Mouse (Mus musculus) myocyte (in vitro differentiated cells): ENCODE results near the gene Ccdc61. TPM values are rescaled to one million over a fixed set of nuclear protein-coding genes. Genes with fewer than 3 reads are reported as not detected.

ENCODE experiments used
- H3K27me3 ChIP-seq: one replicate; pipeline ENCODE4 v1.6.1; 2011; ENCODE audit not compliant: control insufficient read depth, insufficient read depth, insufficient read length
- H3K36me3 ChIP-seq: one replicate; pipeline ENCODE4 v1.6.1; 2011; ENCODE audit not compliant: control insufficient read depth, insufficient read depth
- H3K4me2 ChIP-seq: one replicate; pipeline ENCODE4 v1.6.1; 2011; ENCODE audit warnings: low read depth, control low read depth
- H3K4me3 ChIP-seq: one replicate; pipeline ENCODE4 v1.5.1; 2011; ENCODE audit warnings: mild to moderate bottlenecking, control low read depth, moderate library complexity
- H3K79me2 ChIP-seq: one replicate; pipeline ENCODE4 v1.6.1; 2011; ENCODE audit not compliant: control insufficient read depth, insufficient read depth
- H3ac ChIP-seq: one replicate; pipeline ENCODE4 v1.6.1; 2011; ENCODE audit not compliant: control insufficient read depth, insufficient read length
- CEBPB ChIP-seq: IDR thresholded peaks from 2 replicates; pipeline ENCODE4 v1.6.1; 2011; ENCODE audit warnings: mild to moderate bottlenecking, moderate library complexity; ENCODE audit not compliant: poor library complexity, insufficient read depth, severe bottlenecking
- E2F4 ChIP-seq: IDR thresholded peaks from one replicate; pipeline ENCODE4 v1.6.1; 2011; ENCODE audit warnings: mild to moderate bottlenecking, control low read depth, moderate library complexity; ENCODE audit not compliant: insufficient read depth
- MAX ChIP-seq: IDR thresholded peaks from one replicate; pipeline ENCODE4 v1.6.1; 2011; ENCODE audit warnings: low read depth, mild to moderate bottlenecking, control low read depth
- MYOD1 ChIP-seq, 3 experiments: IDR thresholded peaks; one replicate each; pipeline ENCODE4 v1.6.1; 2011; ENCODE audit warnings: control low read depth in 2 of 3, low read depth in 2 of 3, mild to moderate bottlenecking in 2 of 3, moderate library complexity in 1 of 3; ENCODE audit not compliant: insufficient read length in 2 of 3, control insufficient read depth in 1 of 3
- MYOG ChIP-seq, 3 experiments: IDR thresholded peaks; one replicate each; pipeline ENCODE4 v1.6.1; 2011; ENCODE audit warnings: control low read depth in 2 of 3, low read depth in 2 of 3, mild to moderate bottlenecking in 2 of 3; ENCODE audit not compliant: insufficient read length in 2 of 3, control insufficient read depth in 1 of 3, insufficient read depth in 1 of 3
- POLR2A ChIP-seq: IDR thresholded peaks from one replicate; pipeline ENCODE4 v1.6.1; 2011; ENCODE audit warnings: low read depth, mild to moderate bottlenecking, control low read depth, moderate library complexity; ENCODE audit not compliant: insufficient read length
- POLR2AphosphoS2 ChIP-seq: IDR thresholded peaks from one replicate; pipeline ENCODE4 v1.6.1; 2011; ENCODE audit warnings: low read depth, control low read depth; ENCODE audit not compliant: insufficient read length
- REST ChIP-seq: IDR thresholded peaks from one replicate; pipeline ENCODE4 v1.6.1; 2011; ENCODE audit warnings: mild to moderate bottlenecking, control low read depth, moderate library complexity; ENCODE audit not compliant: insufficient read depth, insufficient read length
- SRF ChIP-seq: IDR thresholded peaks from one replicate; pipeline ENCODE4 v1.6.1; 2011; ENCODE audit warnings: low read depth; ENCODE audit not compliant: control insufficient read depth, insufficient read length
- TCF12 ChIP-seq: IDR thresholded peaks from one replicate; pipeline ENCODE4 v1.6.1; 2011; ENCODE audit warnings: mild to moderate bottlenecking, control low read depth; ENCODE audit not compliant: poor library complexity, insufficient read depth, severe bottlenecking
- TCF3 ChIP-seq: IDR thresholded peaks from one replicate; pipeline ENCODE4 v1.6.1; 2011; ENCODE audit warnings: low read depth, control low read depth; ENCODE audit not compliant: insufficient read length
- USF1 ChIP-seq: IDR thresholded peaks from one replicate; pipeline ENCODE4 v1.6.1; 2011; ENCODE audit warnings: low read depth, mild to moderate bottlenecking, control low read depth, moderate library complexity
- polyA plus RNA-seq: library from polyadenylated mRNA; unstranded; fragments of >200 nt; fragmentation: generic; extraction: Trizol; gene quantifications from one replicate; pipeline ENCODE4 v1.2.1, GENCODE M21; 2012; ENCODE audit warnings: missing spikeins

The Ccdc61 gene
- polyA plus RNA-seq = 7.7 TPM

GRCm38 (mm10) chr7:18910241-18910831, at the start of gene Ccdc61:
Ccdc61 (minus strand) TSS chr7:18910415.
- peak within 1 kb of the TSS; percentile 46 for H3K4me3 ChIP-seq
- peak; percentile 76 for TF ChIP-seq USF1
- no peak for TF ChIP-seq TCF3
- TF ChIP-seq POLR2AphosphoS2 = peak; percentile 53
- no peak for TF ChIP-seq CEBPB
- TF ChIP-seq POLR2A = peak; percentile 67
- no peak for TF ChIP-seq SRF
- peaks cover 5% of the 10 kb centered on the region for H3K79me2 ChIP-seq
- H3ac ChIP-seq = peak within 1 kb of the TSS; percentile 60
- peak within 1 kb of the TSS; percentile 79 for H3K4me2 ChIP-seq
- no peaks in the 10 kb centered on the region for H3K27me3 ChIP-seq
- no peaks in the 10 kb centered on the region for H3K36me3 ChIP-seq

- H3K36me3 ChIP-seq = no peaks in the 10 kb centered on the region
- no peak overlapping the region for H3K4me3 ChIP-seq
- peaks cover 20% of the 10 kb centered on the region for H3K27me3 ChIP-seq
- no peak for TF ChIP-seq TCF12
- TF ChIP-seq SRF = no peak
- TF ChIP-seq E2F4 = no peak
- TF ChIP-seq MAX = no peak
- no peak for TF ChIP-seq POLR2AphosphoS2
- TF ChIP-seq USF1 = no peak
- TF ChIP-seq TCF3 = no peak
- TF ChIP-seq CEBPB = no peak
- no peak for TF ChIP-seq MYOD1 (IDR thresholded peaks at IDR 0.05; ENCODE audit: control insufficient read depth in 1 of 3, insufficient read length in 2 of 3, low read depth in 2 of 3)
- TF ChIP-seq REST = no peak
- no peak for TF ChIP-seq POLR2A
- TF ChIP-seq MYOG (IDR thresholded peaks at IDR 0.05; ENCODE audit: control insufficient read depth in 1 of 3, insufficient read depth in 1 of 3, insufficient read length in 2 of 3, low read depth in 2 of 3) = no peak
- no peak overlapping the region for H3ac ChIP-seq
- H3K79me2 ChIP-seq = no peaks in the 10 kb centered on the region
- H3K4me2 ChIP-seq = no peak overlapping the region
These were observed 49.2 kb upstream of the Ccdc61 start for GRCm38 (mm10) chr7:18959446-18959845.

GRCm38 (mm10) chr7:18958384-18958766, 48.2 kb upstream of the Ccdc61 start:
- Histone ChIP-seq H3K27me3 (peaks cover 12% of the 10 kb centered on the region), H3ac (peak overlapping the region; percentile 22), H3K4me2 (peak overlapping the region; percentile 67), H3K4me3 (peak overlapping the region; percentile 14), H3K79me2 (no peaks in the 10 kb centered on the region), H3K36me3 (no peaks in the 10 kb centered on the region)
- TF ChIP-seq POLR2AphosphoS2 (no peak), TCF3 (no peak), CEBPB (no peak), E2F4 (no peak), MAX (no peak), MYOD1 (IDR thresholded peaks at IDR 0.05; ENCODE audit: control insufficient read depth in 1 of 3, insufficient read length in 2 of 3, low read depth in 2 of 3) (no peak), SRF (no peak), USF1 (no peak), TCF12 (no peak)

GRCm38 (mm10) chr7:18957569-18958383, 47.6 kb upstream of the Ccdc61 start:
- Histone ChIP-seq H3K79me2 (no peaks in the 10 kb centered on the region), H3K4me2 (peak overlapping the region; percentile 67), H3K27me3 (peaks cover 6% of the 10 kb centered on the region), H3K36me3 (no peaks in the 10 kb centered on the region), H3K4me3 (peak overlapping the region; percentile 14), H3ac (peak overlapping the region; percentile 22)
- no peak for TF ChIP-seq TCF3
- TF ChIP-seq MAX = no peak
- peak; percentile 49 for TF ChIP-seq POLR2A
- TF ChIP-seq TCF12 = no peak
- no peak for TF ChIP-seq USF1
- no peak for TF ChIP-seq SRF
- TF ChIP-seq POLR2AphosphoS2 = no peak
- TF ChIP-seq CEBPB = no peak
- peak in 2 of 3 experiments; percentile 76 to 79 for TF ChIP-seq MYOD1 (IDR thresholded peaks at IDR 0.05; ENCODE audit: control insufficient read depth in 1 of 3, insufficient read length in 2 of 3, low read depth in 2 of 3)
- TF ChIP-seq REST = no peak
- TF ChIP-seq E2F4 = no peak
- TF ChIP-seq MYOG (IDR thresholded peaks at IDR 0.05; ENCODE audit: control insufficient read depth in 1 of 3, insufficient read depth in 1 of 3, insufficient read length in 2 of 3, low read depth in 2 of 3) = peak in 2 of 3 experiments; percentile 51 to 83
